Mouse (Mus musculus) heart, embryonic 11.5 days (tissue): ENCODE data around the gene Foxr1. TPM values are rescaled to one million over a fixed set of nuclear protein-coding genes. Genes with fewer than 3 reads are reported as not detected.
A peak's percentile ranks its signal among the peaks of the same experiment; 100 is the strongest.

Experiments used
- ATAC-seq: fragments of 200-750 bp; cut with Nextera tagmentation; replicated peaks from 2 replicates; pipeline ENCODE4 v1.8.0; 2017; ENCODE audit warnings: moderate library complexity; ENCODE audit not compliant: insufficient number of reproducible peaks, low FRiP score, low TSS enrichment
- H3K27ac ChIP-seq: fragments of 300-500 bp; sonication (generic); 2 replicates; pipeline ENCODE4 v1.5.1; 2014; ENCODE audit warnings: mild to moderate bottlenecking, low read depth, low read length
- H3K27me3 ChIP-seq: fragments of 300-500 bp; sonication (generic); 2 replicates; pipeline ENCODE4 v1.6.1; 2014; ENCODE audit warnings: mild to moderate bottlenecking, low read length, mixed read lengths; ENCODE audit not compliant: control insufficient read depth, insufficient read depth
- H3K36me3 ChIP-seq: fragments of 300-500 bp; sonication (generic); 2 replicates; pipeline ENCODE4 v1.6.1; 2014; ENCODE audit warnings: mild to moderate bottlenecking, low read length, moderate library complexity, mixed read lengths; ENCODE audit not compliant: control insufficient read depth, insufficient read depth
- H3K4me1 ChIP-seq: fragments of 300-500 bp; sonication (generic); 2 replicates; pipeline ENCODE4 v1.6.1; 2014; ENCODE audit warnings: low read length; ENCODE audit not compliant: control insufficient read depth, insufficient read depth
- H3K4me2 ChIP-seq: fragments of 300-500 bp; sonication (generic); 2 replicates; pipeline ENCODE4 v1.6.1; 2014; ENCODE audit warnings: mild to moderate bottlenecking, moderate library complexity
- H3K4me3 ChIP-seq: fragments of 300-500 bp; sonication (generic); 2 replicates; pipeline ENCODE4 v1.5.1; 2014; ENCODE audit warnings: low read depth, low read length
- H3K9ac ChIP-seq: fragments of 300-500 bp; sonication (generic); 2 replicates; pipeline ENCODE4 v1.6.1; 2014; ENCODE audit warnings: mild to moderate bottlenecking, low read depth, low read length, moderate library complexity
- H3K9me3 ChIP-seq: fragments of 300-500 bp; sonication (generic); replicated peaks from 2 replicates; pipeline ENCODE4 v1.6.1; 2016; ENCODE audit warnings: low read length; ENCODE audit not compliant: control insufficient read depth
- WGBS: fragments of 180-500 bp; shearing (Covaris S2); extraction: QIAGEN DNeasy Blood & Tissue Kit; methylation state at CpG from one replicate; pipeline ENCODE4 v1.1.7; 2014; ENCODE audit not compliant: insufficient replicate concordance; 5-methylcytosine and 5-hydroxymethylcytosine counted together
- polyA plus RNA-seq: library from polyadenylated mRNA; unstranded; fragments of >200 nt; fragmentation: Nextera tagmentation; extraction: Ambion mirVana; gene quantifications from 2 replicates; pipeline ENCODE4 v1.2.1, GENCODE M21; 2014

The Foxr1 gene
- polyA plus RNA-seq, 1 experiment from 2014 or later, result not detected

GRCm38 (mm10) chr9:44485516-44486161 is 44.7 kb upstream of the Foxr1 start:
- H3K4me3 ChIP-seq, result peak overlapping the region; percentile 79
- ATAC-seq, result no peak
- peak overlapping the region; percentile 84 for H3K4me2 ChIP-seq
- no peaks in the 10 kb centered on the region for H3K36me3 ChIP-seq
- 0 out of 2 replicates have a peak overlapping the region, but pooled peaks have one; percentile 1 for H3K9ac ChIP-seq
- peak overlapping the region; percentile 87 for H3K27ac ChIP-seq
- 25% methylated on average over 14 of the region's 14 CpGs for WGBS
- no peaks in the 10 kb centered on the region for H3K27me3 ChIP-seq
- no peaks in the 10 kb centered on the region for H3K9me3 ChIP-seq
- H3K4me1 ChIP-seq, result peaks cover 66% of the 10 kb centered on the region

- H3K4me1 ChIP-seq, result peaks cover 63% of the 10 kb centered on the region
Observed at GRCm38 (mm10) chr9:44485105-44485515, 44.2 kb upstream of the Foxr1 start.

GRCm38 (mm10) chr9:44484311-44485104 is 43.6 kb upstream of the Foxr1 start:
- WGBS, result 27% methylated on average over 7 of the region's 7 CpGs
- H3K4me1 ChIP-seq, result peaks cover 61% of the 10 kb centered on the region
- ATAC-seq, result no peak
- H3K36me3 ChIP-seq, result no peaks in the 10 kb centered on the region
- peak overlapping the region; percentile 84 for H3K4me2 ChIP-seq
- H3K27ac ChIP-seq, result peak overlapping the region; percentile 36
- H3K9ac ChIP-seq, result peak overlapping the region; percentile 86
- peak overlapping the region; percentile 79 for H3K4me3 ChIP-seq
- no peaks in the 10 kb centered on the region for H3K27me3 ChIP-seq
- H3K9me3 ChIP-seq, result no peaks in the 10 kb centered on the region

More at GRCm38 (mm10) chr9:44485105-44485515, 44.2 kb upstream of the Foxr1 start:
- Histone ChIP-seq H3K36me3 (no peaks in the 10 kb centered on the region), H3K9ac (0 out of 2 replicates have a peak overlapping the region, but pooled peaks have one; percentile 1), H3K9me3 (no peaks in the 10 kb centered on the region), H3K4me2 (peak overlapping the region; percentile 84), H3K27ac (no peak overlapping the region), H3K4me3 (peak overlapping the region; percentile 79), H3K27me3 (no peaks in the 10 kb centered on the region)
- no peak for ATAC-seq
- WGBS, result 24% methylated on average over 6 of the region's 6 CpGs

- Histone ChIP-seq H3K27me3 (no peaks in the 10 kb centered on the region), H3K4me1 (peaks cover 52% of the 10 kb centered on the region), H3K9me3 (no peaks in the 10 kb centered on the region), H3K36me3 (no peaks in the 10 kb centered on the region), H3K4me2 (peak overlapping the region; percentile 84), H3K9ac (peak overlapping the region; percentile 86), H3K4me3 (peak overlapping the region; percentile 79), H3K27ac (peak overlapping the region; percentile 91)
- WGBS, result under 1% methylated on average over 12 of the region's 12 CpGs
- no peak for ATAC-seq
Observed at GRCm38 (mm10) chr9:44483510-44484044, 42.6 kb upstream of the Foxr1 start.

- Histone ChIP-seq H3K4me3 (peak overlapping the region; percentile 79), H3K9ac (peak overlapping the region; percentile 86), H3K4me1 (peaks cover 47% of the 10 kb centered on the region), H3K27me3 (no peaks in the 10 kb centered on the region), H3K9me3 (no peaks in the 10 kb centered on the region), H3K36me3 (no peaks in the 10 kb centered on the region), H3K4me2 (peak overlapping the region; percentile 84), H3K27ac (peak overlapping the region; percentile 91)
- 0% methylated on average over 38 of the region's 39 CpGs for WGBS
- no peak for ATAC-seq
Observed at GRCm38 (mm10) chr9:44483041-44483509, 42.1 kb upstream of the Foxr1 start.

GRCm38 (mm10) chr9:44482552-44482951 is 41.6 kb upstream of the Foxr1 start, which contains the start of gene Bcl9l:
Bcl9l (plus strand) TSS chr9:44482825.
- Histone ChIP-seq H3K27ac (peak within 1 kb of the TSS; percentile 91), H3K9me3 (no peaks in the 10 kb centered on the region), H3K27me3 (no peaks in the 10 kb centered on the region), H3K36me3 (no peaks in the 10 kb centered on the region), H3K4me3 (peak within 1 kb of the TSS; percentile 79), H3K4me2 (peak within 1 kb of the TSS; percentile 84), H3K9ac (peak within 1 kb of the TSS; percentile 86), H3K4me1 (peaks cover 42% of the 10 kb centered on the region)
- ATAC-seq, result peak; percentile 18; the same call in 1 of the 2 replicates
- WGBS, result under 1% methylated on average over 26 of the region's 31 CpGs

GRCm38 (mm10) chr9:44482112-44482511 is 41.2 kb upstream of the Foxr1 start:
- Histone ChIP-seq H3K9ac (no peak overlapping the region), H3K4me1 (peaks cover 42% of the 10 kb centered on the region), H3K27ac (peak overlapping the region; percentile 91; the same call in 1 of the 2 replicates), H3K4me3 (peak overlapping the region; percentile 79; the same call in 1 of the 2 replicates), H3K27me3 (no peaks in the 10 kb centered on the region), H3K4me2 (peak overlapping the region; percentile 84), H3K36me3 (no peaks in the 10 kb centered on the region), H3K9me3 (no peaks in the 10 kb centered on the region)
- WGBS, result 10% methylated on average over 3 of the region's 3 CpGs
- ATAC-seq, result no peak

GRCm38 (mm10) chr9:44479628-44480428 is 38.9 kb upstream of the Foxr1 start:
- under 1% methylated on average over 26 of the region's 26 CpGs for WGBS
- peaks cover 19% of the 10 kb centered on the region for H3K4me1 ChIP-seq

More at GRCm38 (mm10) chr9:44479628-44480428, 38.9 kb upstream of the Foxr1 start:
- peak; percentile 58 for ATAC-seq
- H3K27ac ChIP-seq, result peak overlapping the region; percentile 92
- no peaks in the 10 kb centered on the region for H3K36me3 ChIP-seq
- peak overlapping the region; percentile 83 for H3K4me2 ChIP-seq
- H3K9me3 ChIP-seq, result no peaks in the 10 kb centered on the region
- H3K4me3 ChIP-seq, result peak overlapping the region; percentile 75
- H3K9ac ChIP-seq, result peak overlapping the region; percentile 78
- H3K27me3 ChIP-seq, result no peaks in the 10 kb centered on the region
